Mouse (Mus musculus): ENCODE data around the gene Vmn1r219. TPM values are rescaled to one million over a fixed set of nuclear protein-coding genes. Genes with fewer than 3 reads are reported as not detected.
A peak's percentile ranks its signal among the peaks of the same experiment; 100 is the strongest.
"Not testable (repeated sequence)": the region's sequence is repeated elsewhere in the genome, so short reads cannot be mapped to it uniquely, and the experiment has no call there.

The Vmn1r219 gene
- polyA plus RNA-seq (2012; rRNA removed), result not detected in 2 replicates

DNA sequence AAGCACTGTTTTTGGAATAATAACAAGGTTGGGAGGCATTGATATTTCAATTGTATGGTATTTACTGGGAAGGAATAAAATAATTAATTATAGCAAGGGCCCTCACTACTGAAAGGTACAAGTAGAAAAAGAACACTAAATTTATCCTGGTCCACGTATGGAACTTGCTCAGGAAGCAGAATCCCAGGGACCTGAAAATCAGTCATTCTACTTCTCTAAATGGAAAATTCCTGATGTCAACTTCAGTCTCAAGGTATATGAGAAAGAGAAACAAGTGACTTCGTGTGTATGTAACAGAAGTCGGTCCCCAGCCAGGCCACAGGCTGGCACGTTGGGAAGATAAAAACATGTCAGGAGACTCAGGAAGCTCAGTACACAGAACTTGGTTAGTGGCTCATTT, at the start of gene Vmn1r219:
TSS of gene Vmn1r219 (plus strand) at position 301 of the 400 bp plus-strand sequence.
- TF ChIP-seq CTCF (IDR thresholded peaks at IDR 0.05; ENCODE audit: borderline replicate concordance, extremely low read depth, insufficient read depth, insufficient read length) (no peak), POLR2A (IDR thresholded peaks at IDR 0.05; ENCODE audit: borderline replicate concordance, extremely low read depth, insufficient read depth, insufficient read length, poor library complexity, severe bottlenecking) (no peak)
- no peak for DNase-seq (ENCODE audit: low read depth)

DNA sequence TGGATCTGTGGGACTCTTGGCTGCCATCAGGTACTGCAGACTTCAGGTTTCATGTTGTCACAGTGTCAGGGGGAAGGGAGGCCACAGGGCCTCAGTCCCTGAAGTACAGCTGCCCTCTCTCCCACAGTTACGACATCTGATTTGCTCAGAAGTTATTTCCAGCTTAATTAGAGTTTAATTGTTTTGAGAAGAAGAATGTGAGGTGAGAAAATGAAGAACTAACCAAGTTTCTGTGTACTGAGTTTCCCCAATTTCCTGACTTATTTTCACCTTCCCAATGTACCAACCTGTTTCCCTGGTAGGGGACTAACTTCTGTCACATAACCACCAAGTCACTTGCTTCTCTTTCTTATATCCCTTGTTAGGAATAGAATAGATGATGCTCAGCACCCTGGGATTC, 41.0 kb upstream of the Vmn1r219 start, which contains the start of gene Vmn1r217:
TSS of gene Vmn1r217 (minus strand) at position 101 of the 400 bp plus-strand sequence.
- DNase-seq (ENCODE audit: low read depth), result not testable (repeated sequence)

DNA sequence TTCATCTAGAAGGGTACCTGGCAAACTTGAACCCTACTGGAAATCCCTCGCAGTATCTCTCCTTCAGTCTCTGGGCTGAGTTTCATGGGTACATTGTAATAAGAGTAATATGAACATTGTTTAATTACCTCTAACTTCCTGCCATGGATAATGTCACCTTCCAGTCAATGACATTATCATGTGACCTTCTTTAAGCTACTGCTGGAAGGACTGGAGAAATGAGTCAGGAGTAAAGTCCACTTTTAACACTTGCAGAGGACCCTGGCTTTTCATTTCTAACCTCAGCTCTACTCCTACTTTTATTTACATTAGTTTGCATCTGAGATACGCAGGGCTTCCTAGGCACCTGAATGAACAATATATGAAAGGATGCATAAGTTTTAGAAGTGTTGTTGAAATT, 38.5 kb upstream of the Vmn1r219 start:
- DNase-seq (ENCODE audit: low read depth), result no peak
- TF ChIP-seq CTCF (IDR thresholded peaks at IDR 0.05; ENCODE audit: borderline replicate concordance, extremely low read depth, insufficient read depth, insufficient read length), result no peak
- no peak for TF ChIP-seq POLR2A (IDR thresholded peaks at IDR 0.05; ENCODE audit: borderline replicate concordance, extremely low read depth, insufficient read depth, insufficient read length, poor library complexity, severe bottlenecking)

DNA sequence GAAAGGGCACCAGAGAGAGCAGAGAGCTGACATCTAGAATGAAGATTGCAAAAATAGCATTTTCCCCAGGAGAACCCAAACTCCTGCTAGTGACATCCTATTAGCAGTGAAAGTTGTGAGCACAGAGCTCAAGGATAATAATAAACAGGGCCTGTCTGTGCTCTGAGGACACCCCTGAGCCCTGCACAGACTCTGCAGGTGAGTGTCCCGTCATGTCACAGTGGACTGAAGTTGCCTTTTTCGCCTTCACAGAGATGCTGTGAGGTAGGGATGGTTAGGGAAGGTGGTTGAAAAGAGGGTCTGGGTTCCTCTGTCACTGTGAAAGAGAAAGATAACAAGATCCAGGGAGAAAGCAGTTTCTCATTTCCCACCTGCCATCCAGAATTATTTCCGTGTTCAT, 26.0 kb upstream of the Vmn1r219 start, which contains the start of gene Vmn1r218:
TSS of gene Vmn1r218 (plus strand) at position 57 of the 400 bp plus-strand sequence.
- peak; percentile 1 for DNase-seq (ENCODE audit: low read depth)
- TF ChIP-seq CTCF (IDR thresholded peaks at IDR 0.05; ENCODE audit: borderline replicate concordance, extremely low read depth, insufficient read depth, insufficient read length), result no peak

DNA sequence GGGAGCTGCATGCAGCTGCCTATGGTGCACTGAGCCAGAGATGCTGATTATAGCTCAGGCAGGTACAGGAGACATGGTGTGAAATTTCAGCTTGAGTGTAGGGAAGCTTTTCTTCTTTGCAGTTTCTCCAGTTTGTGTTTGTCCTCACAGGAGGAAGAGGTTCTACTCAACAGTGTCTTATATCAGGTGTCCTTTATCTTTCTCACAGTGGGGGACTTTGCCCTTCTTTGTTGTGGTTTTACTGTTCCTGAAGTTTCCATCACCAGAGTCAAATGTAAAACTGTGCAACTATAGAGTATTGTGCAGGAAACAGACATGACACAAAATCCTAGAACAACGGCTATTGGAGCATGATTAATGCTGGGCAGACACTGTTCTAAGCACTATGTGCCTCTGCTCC, 25.6 kb upstream of the Vmn1r219 start:
- TF ChIP-seq POLR2A (IDR thresholded peaks at IDR 0.05; ENCODE audit: borderline replicate concordance, extremely low read depth, insufficient read depth, insufficient read length, poor library complexity, severe bottlenecking), result no peak
- no peak for TF ChIP-seq CTCF (IDR thresholded peaks at IDR 0.05; ENCODE audit: borderline replicate concordance, extremely low read depth, insufficient read depth, insufficient read length)

DNA sequence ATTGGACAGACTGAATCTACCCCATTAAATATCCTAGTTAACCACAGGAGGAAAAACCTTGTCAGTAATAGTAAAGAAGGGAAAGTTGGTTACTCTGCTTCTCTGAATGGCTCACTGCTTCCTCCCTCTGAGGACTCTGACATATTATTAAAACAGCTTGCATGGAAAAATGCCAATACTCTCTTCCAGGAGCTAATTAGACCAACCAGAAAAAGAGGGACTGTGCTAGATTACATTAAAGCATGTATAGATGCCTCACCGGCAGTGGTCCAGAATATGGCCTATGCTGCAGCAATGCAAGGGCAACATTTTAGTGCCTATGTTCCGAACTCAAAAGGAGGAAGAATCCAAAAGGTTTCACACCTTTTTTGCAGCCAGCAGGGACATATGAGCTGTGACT, 20.2 kb upstream of the Vmn1r219 start:
- peak; percentile 80 for DNase-seq (ENCODE audit: low read depth)
- TF ChIP-seq CTCF (IDR thresholded peaks at IDR 0.05; ENCODE audit: borderline replicate concordance, extremely low read depth, insufficient read depth, insufficient read length) (no peak), POLR2A (IDR thresholded peaks at IDR 0.05; ENCODE audit: borderline replicate concordance, extremely low read depth, insufficient read depth, insufficient read length, poor library complexity, severe bottlenecking) (no peak)

More for the DNA sequence above, 25.6 kb upstream of the Vmn1r219 start:
- DNase-seq (ENCODE audit: low read depth), result no peak

DNA sequence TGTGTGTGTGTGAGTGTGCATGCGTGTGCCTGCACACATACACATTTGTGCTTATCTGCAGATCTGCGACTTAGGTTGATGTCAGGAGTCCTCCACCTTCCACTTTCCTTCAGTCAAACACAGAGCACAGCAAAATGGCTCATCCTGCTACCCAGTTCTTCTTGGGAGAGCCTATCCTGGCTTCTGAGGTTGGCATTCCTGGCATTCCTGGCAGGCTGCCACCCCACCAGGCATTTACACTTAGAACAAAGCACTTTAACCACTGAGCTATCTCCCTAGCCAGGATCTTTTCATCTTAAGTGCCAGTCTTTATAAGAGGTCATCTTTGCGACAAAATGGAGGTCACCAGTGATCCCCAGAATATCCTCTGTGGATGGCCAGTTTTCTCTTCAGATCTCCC, 1.3 kb upstream of the Vmn1r219 start:
- DNase-seq (ENCODE audit: low read depth), result peak; percentile 65
- TF ChIP-seq POLR2A (IDR thresholded peaks at IDR 0.05; ENCODE audit: borderline replicate concordance, extremely low read depth, insufficient read depth, insufficient read length, poor library complexity, severe bottlenecking) (no peak), CTCF (IDR thresholded peaks at IDR 0.05; ENCODE audit: borderline replicate concordance, extremely low read depth, insufficient read depth, insufficient read length) (no peak)

DNA sequence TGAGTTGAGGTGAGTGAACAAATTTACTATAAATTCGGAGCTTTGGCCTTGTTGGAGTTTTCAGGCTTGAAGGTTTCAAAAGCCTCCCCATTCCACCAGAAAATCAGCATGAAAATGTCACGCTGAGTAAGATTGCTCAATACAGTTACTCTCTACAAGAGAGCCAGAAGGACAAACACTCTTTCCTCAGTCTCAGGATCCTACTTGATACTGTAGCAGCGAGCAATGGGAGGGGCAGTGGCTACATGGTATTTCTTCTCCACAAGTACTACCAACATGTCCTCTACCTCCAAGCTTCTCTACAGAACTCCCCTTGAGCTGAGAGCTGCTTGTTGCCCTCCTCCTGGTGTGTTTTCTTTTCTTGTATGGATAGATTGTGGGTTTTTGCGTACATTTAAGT, 7.4 kb downstream of the Vmn1r219 start:
- not testable (repeated sequence) for DNase-seq (ENCODE audit: low read depth)

DNA sequence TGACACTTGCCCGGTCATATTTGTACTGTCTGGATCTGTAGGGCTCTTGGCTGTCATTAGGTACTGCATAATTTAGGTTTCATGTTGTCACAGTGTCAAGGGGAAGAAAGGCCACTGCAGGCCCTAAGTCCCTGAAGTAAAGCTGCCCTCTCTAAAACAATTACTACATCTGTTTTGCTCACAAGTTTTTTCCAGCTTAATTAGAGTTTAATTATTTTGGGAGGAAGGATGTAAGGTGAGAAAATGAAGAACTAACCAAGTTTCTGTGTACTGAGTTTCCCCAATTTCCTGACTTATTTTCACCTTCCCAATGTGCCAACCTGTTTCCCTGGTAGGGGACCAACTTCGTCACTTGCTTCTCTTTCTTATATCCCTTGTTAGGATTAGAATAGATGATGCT, 28.8 kb downstream of the Vmn1r219 start, which contains the start of gene Vmn1r220:
TSS of gene Vmn1r220 (minus strand) at position 101 of the 400 bp plus-strand sequence.
- DNase-seq (ENCODE audit: low read depth), result no peak
- no peak for TF ChIP-seq CTCF (IDR thresholded peaks at IDR 0.05; ENCODE audit: borderline replicate concordance, extremely low read depth, insufficient read depth, insufficient read length)
- TF ChIP-seq POLR2A (IDR thresholded peaks at IDR 0.05; ENCODE audit: borderline replicate concordance, extremely low read depth, insufficient read depth, insufficient read length, poor library complexity, severe bottlenecking), result no peak

DNA sequence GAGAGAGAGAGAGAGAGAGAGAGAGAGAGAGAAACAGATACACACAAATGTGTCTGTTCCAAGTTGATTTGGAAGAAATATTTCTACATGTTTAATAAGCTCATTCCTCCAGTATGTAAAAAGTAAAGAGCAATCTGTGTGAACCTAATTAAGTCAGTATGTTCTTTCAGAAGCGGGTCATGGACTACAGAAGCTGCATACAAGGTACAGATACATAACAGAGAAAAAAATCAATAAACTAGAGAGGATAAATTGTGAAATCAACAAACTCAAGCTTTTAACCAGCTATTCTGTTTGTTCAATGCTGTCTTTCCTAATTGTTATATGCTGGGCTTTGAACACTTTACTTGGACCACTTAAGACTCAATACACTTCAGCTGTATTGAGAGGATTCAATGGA, 44.8 kb downstream of the Vmn1r219 start:
- DNase-seq (ENCODE audit: low read depth), result not testable (repeated sequence)

DNA sequence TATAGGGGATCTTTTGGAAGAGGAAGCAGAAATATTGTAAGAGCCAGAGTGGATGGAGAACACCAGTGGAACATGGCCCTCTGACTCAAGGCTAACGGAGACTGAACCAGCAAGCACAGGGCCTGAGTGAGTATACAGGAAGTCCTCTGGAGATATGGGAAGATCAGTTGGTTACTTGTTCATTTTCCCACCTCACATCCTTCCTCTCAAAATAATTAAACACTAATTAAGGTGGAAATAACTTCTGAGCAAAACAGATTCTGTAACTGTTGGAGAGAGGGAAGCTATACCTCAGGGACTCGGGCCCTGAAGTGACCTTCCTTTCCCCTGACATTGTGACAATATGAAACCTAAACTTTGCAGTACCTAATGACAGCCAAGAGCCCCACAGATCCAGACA, 54.7 kb downstream of the Vmn1r219 start, which contains the start of gene Vmn1r221:
TSS of gene Vmn1r221 (plus strand) at position 301 of the 400 bp plus-strand sequence.
- not testable (repeated sequence) for DNase-seq (ENCODE audit: low read depth)

Other genes with a start within 250 kb of the Vmn1r219 start
- gene Vmn1r213, start 151.7 kb upstream of the Vmn1r219 start, polyA plus RNA-seq (2012; rRNA removed), result not detected in 2 replicates
- gene Vmn1r214, start 128.9 kb upstream of the Vmn1r219 start, polyA plus RNA-seq (2012; rRNA removed), result not detected in 2 replicates
- gene Vmn1r215, start 91.3 kb upstream of the Vmn1r219 start, polyA plus RNA-seq (2012; rRNA removed), result not detected in 2 replicates
- not detected in 2 replicates for gene Vmn1r217, start 41.1 kb upstream of the Vmn1r219 start, polyA plus RNA-seq (2012; rRNA removed)
- gene Vmn1r218, start 26.2 kb upstream of the Vmn1r219 start, polyA plus RNA-seq (2012; rRNA removed), result not detected in 2 replicates
- gene Vmn1r220, start 28.7 kb downstream of the Vmn1r219 start, polyA plus RNA-seq (2012; rRNA removed), result not detected in 2 replicates
- not detected in 2 replicates for gene Vmn1r221, start 54.8 kb downstream of the Vmn1r219 start, polyA plus RNA-seq (2012; rRNA removed)
- not detected in 2 replicates for gene Vmn1r222, start 76.6 kb downstream of the Vmn1r219 start, polyA plus RNA-seq (2012; rRNA removed)
- not detected in 2 replicates for gene Vmn1r223, start 87.8 kb downstream of the Vmn1r219 start, polyA plus RNA-seq (2012; rRNA removed)
- 21.2 and 22.4 TPM in 2 replicates for gene Zfp322a, start 209.9 kb downstream of the Vmn1r219 start, polyA plus RNA-seq (2012; rRNA removed)